Mouse (Mus musculus) lung, adult 2 months (tissue): Measurements from ENCODE around the gene Slc25a11.

ENCODE experiments used
- CTCF ChIP-seq: fragments of 200-500 bp; IDR thresholded peaks from 2 replicates; pipeline ENCODE4 v1.5.1; 2011; ENCODE audit warnings: mild to moderate bottlenecking, low read length, control low read depth; ENCODE audit not compliant: insufficient read depth
- POLR2A ChIP-seq: fragments of 200-500 bp; IDR thresholded peaks from 2 replicates; pipeline ENCODE4 v1.6.1; 2011; ENCODE audit warnings: low read depth, mild to moderate bottlenecking, control low read depth, low read length, borderline replicate concordance; ENCODE audit errors: extremely low read depth

- TF ChIP-seq CTCF = no peak
- TF ChIP-seq POLR2A = no peak
Observed at GRCm38 (mm10) chr11:70645461-70646258, 1.6 kb downstream of the Slc25a11 start.
